Mouse (Mus musculus): ENCODE measurements around the gene Fam20b. TPM values are rescaled to one million over a fixed set of nuclear protein-coding genes. Genes with fewer than 3 reads are reported as not detected.

The Fam20b gene
- total RNA-seq, 2 experiments from 2014 or later: 52.3 to 54.3 TPM

DNA sequence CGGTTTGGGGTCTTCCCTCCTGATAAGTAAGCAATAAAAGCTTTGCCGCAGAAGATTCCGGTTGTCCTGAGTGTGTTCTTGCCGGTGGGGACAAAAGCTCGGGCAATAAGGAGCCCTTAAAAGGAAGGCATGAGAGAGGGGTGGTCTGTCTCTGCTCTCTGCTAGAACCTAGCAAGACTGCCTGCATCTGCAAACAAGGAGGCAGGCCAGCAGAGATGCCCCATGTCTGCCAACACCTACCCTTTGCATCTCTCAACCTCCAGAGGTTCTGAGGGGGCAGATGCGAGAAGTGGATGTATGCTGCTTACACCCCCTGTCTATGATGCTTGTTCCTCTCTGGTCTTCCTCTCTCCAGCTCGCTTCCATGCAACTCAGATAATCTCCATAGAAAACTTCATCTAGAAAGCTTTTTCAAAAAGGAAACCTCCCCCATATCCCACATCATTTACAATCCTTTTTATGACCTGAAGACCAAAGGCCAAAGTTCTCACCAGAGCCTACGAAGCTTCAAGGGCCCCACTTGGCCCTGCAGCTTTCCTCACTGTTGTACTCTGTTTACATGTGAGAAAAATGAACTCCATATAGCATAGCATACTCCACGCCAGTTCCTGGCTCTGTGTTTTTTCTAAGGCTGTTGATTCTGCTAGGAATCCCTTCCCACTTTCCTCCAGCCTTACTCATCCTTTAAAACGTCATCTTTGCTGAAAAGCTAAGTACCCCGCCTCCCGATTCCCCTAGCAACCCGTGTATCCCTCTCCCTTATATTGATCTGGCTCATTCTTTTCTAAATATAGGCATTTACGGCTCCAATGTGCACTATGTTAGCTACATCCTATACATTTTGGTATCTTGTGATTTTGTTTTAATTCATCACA is 8.6 kb upstream of the Fam20b start:
- no peak for DNase-seq

DNA sequence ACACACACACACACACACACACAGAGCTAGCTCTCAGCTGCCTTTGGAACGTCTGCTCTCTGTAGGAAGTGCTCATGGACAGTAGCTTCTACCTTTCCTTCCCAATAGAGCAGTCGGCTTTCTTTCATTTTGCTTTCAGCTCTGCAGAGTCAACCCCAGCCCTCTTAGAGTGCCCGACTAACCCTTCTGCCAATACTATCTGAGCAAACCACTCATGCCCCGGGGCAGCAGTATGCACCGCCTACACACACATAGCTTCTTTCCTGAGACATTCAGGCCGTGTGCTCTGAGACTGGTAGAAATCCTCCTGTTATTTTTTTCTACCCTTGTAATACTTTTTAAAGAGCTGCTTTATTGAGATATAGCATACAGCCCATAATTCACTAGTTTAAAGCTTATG is 3.2 kb upstream of the Fam20b start:
- no peak for DNase-seq

DNA sequence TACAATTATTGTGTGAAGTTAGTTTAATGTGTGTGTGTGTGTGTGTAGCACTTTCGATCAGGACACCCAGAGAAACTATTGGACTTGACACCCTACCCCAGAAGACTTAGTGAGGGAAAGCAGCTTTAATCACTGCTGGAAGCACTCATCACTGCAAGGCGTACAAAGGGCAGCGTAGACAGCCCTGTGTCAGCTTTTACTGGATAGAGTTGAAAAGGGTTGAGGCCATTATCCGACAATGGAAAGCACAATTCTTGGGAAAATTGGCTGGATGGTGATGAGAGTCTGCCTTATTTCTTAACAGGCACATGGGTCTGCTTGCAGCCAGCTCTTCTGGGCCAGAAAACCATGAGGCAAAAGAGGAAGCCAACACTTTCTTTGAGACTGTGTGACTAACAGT is 1.2 kb upstream of the Fam20b start:
- no peak for DNase-seq

DNA sequence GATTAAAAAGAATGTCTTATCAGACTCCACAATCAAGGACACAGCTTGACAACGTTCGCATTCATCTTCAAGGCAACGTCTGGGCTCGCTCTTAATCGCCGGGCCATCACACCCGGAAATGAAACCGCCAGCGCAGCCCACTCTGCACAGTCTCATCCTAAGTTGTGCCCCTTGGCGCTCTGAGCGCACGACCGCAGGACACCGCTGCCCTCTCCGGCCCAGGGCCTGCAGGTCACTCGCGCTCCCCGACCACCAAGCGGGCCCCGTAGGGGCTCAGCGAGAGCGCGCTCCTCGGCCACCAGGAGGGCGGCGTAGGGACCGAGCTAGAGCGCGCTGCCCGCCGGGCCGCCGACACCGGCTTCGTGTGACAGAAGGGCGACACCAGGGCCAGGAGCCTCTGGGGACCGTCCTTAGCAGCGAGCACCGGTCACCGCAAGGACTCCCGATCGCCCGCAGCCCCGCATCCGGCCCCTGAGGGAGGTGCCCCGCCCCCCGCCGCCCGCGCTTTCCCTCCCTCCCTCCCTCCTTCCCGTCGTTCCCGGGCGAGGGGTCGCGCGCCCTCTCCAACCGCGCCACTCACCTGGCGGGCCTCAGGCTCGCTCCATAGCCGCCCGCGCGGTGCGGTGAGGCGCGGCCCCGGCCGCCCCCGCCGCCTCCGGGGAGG is 468 bp downstream of the Fam20b start:
- peak; percentile 62 for DNase-seq

DNA sequence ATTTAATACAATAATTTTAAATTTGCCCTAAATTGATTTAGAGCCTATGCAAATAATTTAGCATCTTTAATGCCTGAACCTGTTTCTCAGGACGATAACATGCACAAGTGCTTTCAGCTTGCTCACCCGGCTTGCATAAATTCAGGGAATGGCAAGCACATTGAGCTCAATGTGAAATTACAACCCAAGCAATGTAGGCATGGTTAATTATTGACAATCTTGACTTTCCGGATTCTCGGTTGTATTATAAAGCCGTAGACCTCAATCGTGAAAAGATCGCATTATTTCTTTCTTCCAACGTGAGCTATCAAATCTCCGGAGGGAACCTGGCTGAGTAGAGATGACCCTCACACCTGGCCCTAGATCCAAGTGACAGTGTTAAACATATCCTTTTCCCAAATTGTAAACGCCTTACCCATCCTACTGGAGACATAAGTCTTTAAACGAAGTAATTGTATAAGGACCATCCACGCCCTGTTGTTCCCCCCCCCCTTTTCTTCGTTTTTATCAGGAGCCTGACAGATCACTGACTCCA is 1.1 kb downstream of the Fam20b start:
- no peak for DNase-seq

DNA sequence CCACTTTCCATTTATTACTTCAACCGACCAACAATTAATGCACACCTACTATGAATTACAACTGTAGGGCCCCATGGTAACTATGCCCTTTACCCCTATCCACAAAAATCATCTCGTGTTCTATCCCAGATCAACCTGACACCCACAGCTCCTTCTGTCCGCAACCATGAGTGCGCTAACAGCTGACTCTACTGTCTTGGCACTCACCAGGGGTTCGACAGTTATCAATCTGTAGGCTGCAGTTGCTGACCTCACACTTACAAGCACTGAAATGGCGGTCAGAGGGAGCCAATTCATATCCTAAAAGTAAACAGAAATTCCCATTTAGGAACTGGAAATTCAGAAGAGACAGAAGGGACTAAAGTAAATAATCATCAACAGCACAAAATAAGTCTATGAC is 2.2 kb downstream of the Fam20b start:
- DNase-seq: no peak

DNA sequence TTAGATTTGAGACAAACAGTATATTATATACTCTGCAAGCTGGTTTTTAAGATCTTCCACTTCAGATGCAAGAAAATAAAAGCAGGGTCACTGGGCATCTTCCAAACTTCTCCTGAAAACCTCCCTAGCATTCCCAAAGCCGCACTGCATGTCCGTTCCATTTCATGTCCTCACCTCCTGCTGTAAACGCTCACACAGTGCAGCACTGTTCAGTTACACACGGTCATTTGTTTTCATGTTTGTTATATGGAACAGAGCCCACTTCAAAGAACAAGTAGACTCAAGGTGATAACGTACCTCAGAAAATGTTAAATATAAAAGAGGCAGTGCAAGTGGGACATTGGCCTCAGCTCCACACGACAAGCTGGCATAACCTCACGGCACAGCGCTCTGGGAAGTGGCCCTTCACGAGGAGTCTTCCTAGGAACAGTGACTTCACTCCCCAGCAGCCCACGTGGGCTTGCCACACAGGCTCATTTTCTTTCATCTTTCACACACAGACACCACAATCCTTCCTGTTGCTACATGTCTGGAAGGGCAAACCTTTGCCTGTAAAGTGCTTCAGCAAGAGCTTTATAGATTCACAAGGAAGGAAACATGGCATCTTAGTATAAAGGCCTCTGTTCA is 8.3 kb downstream of the Fam20b start:
- DNase-seq: no peak

DNA sequence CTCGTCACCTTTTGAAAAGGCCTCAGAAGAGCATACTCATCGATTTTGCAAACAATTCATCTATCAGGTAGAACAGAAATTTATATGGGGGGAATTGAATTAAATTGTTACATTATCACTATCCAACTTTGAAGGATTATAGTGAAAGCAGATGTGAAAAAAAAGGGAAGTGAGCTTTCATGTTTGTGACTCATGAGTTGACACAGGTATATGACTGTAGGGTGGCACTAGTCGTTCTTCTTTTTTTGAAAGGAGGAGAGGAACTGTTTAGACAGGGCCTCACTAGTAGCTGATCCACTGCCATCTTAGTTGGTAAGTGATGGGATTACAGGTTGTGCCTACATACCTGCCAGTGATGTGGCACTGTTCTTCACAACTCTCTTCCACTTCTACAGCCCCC is 10.2 kb downstream of the Fam20b start:
- no peak for DNase-seq

DNA sequence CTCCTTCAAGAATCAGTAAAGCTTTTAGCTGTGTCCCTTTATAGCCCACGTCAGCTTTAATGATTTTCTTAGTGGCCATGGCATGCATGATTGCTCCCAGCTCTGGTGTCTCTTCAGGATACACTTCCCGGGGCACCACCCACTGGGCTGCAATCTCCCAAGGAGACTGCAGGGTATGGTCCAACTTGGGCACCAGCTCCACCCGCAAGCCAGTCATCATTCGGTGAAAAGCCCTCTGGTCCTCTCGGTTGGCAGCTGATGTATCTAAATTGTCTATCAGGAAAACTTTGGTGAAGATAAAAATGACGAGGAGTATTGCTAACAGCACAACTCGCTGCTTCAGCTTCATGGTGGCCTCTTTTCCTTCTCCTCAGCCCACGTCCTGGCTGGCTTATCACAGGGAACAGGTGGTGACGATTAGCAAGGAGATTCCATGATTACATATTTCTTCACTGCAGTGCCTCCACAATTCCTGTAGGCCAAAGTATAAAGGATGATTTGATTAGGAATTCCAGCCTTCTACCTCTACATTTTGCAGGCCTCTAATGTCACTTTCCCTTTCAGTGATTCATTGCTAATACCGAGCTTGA is 13.1 kb downstream of the Fam20b start:
- no peak for DNase-seq

DNA sequence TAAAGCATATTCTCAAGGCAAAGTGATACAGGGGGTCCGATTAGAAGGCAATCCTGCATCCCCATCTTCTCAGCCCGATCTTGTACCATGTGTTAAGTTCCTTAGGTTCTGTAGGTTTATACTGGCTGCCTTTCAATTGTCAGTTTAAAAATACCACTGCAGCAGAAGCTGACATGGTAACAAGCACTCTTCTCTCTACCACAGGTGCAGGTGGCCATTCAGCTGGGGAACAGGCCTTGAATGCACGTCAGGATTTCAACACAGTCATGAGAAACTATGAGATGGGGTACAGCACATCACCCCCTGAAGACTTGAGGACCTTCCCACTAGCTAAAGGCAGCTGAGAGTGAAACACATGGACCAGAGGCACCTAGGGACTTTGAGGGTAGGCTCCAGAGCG is 15.4 kb downstream of the Fam20b start:
- no peak for DNase-seq

DNA sequence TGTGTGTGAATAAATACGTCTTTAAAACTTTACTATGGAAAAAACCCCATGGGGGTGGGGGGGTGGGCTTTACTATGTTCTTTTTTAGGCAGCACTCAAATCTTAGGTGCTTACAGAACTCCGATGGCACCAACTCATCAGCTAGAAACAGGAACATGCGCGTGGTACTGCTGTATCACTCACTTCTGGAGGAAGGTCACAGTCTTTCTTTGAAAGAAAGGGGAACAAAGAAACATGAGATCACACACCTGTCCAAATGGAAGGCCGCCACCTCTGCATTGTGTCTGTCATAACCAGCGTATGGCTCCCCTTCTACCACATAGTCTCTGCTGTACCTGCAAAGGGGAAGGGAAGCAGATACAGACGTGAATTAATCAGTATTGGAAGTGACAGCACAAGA is 16.7 kb downstream of the Fam20b start:
- no peak for DNase-seq

DNA sequence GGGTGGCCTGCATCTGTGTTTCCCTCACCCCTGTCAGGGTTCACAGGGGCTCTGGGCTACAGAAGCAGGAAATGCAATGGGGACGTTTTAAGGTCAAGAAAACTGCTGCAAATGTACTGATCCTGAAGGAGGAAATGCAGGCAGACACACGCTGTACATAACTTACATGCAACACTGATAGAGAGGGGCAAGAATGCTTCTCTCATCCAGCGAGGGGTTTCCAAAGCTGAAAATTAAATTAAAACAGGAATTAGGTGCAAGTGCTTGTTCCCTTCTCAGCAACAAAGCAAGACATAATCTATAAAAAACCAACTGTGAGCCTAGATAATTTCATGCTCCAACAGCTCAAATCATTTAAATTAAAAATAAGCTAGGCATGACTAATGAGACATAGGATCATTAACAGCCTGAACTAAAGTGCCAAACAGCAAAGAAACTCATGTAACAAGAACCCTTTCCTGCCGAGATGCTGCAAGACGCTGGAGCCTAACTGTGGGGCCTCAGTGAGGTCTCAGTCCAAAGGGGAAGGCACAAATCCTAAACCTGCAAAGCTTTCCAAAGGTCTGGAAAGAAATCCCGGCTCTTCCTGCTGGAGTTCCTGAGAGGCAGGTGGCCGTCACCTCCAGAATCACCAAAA is 32.7 kb downstream of the Fam20b start:
- no peak for DNase-seq

DNA sequence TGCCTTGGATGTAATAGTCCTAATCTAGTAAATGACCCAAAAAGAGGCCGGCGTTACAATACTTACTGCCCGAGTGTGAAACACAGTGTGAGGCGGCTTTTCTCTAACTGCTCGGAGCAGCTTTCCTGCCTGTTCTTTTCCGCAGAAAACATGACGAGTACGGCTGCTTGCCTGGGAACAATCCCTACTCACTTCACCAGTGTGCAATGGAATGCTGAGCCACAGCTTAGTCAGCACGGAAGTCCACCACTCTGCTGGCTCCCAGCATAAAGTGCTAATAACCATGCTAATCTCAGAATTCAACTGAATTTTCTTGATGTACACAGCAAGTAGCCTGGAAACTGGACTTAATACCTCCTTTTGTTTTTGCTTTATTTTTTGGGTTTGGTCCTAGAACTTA is 39.3 kb downstream of the Fam20b start:
- no peak for DNase-seq

DNA sequence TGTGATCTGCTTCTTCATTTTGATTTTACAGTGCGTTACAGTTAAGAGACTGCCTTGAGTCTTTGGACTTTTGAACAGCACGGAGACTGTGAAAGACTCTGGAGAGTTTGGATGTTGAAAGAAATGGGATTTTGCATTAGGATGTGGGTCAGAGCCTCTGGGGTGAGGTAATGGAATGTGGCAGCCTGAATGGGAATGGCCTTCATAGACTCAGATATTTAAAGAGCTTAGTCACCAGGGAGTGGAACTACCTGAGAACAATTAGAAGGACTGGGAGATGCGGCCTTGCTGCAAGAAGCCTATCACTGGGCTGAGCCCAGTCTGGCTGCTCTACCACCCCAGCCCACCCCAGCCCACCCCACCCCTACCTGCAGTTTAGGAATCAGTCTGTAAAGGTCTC is 41.7 kb downstream of the Fam20b start:
- no peak for DNase-seq

DNA sequence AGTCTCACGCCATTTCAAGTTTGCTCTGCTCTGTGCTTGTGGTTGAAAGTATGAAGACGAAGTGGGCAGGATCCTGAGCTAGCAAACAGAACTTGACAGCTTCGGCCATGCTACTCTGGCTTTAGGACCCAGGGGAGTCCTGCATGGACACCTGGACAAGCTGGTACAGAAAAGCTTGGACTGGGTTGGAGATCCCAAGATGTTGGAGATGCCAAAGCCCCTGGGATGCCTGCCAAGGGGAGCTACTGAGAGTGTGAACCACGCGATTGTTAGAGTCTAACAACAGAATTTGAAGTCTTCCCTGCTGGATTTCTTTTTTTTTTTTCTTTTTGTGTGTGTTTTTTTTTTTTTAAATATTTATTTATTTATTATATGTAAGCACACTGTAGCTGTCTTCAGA is 42.3 kb downstream of the Fam20b start:
- peak; percentile 39 for DNase-seq

DNA sequence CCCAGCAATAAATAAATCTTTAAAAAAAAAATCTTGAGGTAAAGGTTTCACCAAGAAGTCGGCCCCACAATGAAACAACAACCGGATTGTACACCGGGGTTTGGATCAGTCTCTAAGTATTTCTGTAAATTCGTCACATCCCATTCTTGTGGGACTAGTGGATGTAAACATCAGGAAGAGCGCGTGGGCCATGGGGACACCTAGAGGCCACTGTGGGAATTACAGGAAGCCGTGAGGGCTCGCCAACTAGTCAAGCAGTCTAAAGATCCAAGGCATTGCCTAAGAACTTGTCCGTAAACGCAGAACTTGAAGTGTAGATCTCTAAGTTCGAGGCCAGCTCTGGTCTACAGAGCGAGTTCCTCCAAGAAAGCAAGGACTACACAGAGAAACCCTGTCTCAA is 42.7 kb downstream of the Fam20b start:
- DNase-seq: peak; percentile 77

DNA sequence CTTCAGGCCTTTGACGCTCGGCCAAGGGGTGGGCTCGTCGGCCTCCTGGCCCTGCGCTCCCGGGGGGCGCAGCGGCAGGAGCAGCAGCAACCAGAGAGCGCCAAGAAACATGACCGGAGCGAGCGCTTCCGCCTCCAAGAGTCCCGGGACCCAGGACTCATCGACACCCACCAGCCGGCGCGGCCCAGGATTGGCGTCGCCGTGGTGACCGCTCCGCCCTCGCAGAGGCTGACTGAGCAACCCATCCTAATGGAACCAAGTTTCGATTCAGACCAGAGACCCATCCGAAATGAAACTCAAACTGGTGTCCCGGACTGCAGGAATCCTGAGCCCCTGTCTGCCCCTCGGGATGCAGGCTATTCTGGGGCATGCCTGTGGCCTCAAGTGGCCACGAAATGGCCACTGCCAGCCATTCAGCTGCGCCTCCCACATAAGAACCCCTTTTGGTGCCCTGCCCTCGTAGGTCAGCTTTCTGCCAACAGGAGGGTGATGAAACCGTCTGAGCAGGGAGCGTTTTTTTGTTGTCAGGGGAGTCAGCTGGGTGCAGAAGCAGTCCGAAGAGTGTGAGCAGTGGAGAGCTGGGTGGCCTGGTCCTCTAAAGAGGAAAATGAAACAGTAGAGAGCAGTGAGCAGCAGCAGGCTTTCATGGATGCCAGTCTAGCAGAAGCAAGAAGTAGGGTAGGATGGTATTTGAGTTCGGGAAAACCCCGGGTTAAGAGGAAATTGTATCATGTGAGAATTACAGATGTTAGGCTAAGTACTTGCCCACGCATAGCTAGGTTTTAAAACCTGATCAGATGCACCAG is 44.5 kb downstream of the Fam20b start, which contains the start of gene Tor3a:
Gene Tor3a (minus strand): TSS at position 162 of the 806 bp plus-strand sequence.
- peak; percentile 81 for DNase-seq

DNA sequence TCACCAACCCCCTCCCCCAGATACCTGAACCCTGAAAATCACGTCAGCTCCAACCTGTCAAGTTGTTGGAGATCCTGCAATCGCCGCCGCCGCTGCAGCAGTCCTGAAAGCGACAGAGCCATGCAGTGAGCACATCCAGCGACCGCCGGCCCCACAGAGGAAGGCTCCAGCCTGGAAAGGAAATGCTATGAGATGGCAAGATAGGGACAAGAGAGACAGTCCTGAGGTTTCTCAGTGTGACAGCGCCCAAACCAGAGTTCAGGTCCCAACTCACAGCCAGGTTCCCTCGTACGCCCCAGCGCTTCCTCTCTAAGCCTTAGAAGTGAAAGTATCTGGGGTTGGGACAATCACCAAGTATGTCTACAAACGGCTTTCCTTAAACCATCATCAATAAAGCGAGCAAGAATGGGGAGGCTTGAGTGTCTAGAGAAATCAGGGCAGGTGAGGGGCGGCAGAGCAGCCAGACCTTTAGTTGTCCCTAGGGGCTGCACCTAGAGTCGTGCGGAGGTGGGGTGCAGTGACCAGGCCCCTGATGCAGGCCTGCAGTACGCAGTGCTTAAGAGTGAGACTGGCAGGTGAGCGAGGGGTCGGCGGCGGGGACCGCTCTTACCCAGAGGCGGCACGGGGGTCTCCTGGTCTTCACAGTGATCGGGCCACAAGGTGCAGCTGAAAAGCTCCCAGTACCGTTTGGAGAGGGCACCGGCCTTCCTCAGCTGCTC is 45.3 kb downstream of the Fam20b start:
- peak; percentile 42 for DNase-seq

DNA sequence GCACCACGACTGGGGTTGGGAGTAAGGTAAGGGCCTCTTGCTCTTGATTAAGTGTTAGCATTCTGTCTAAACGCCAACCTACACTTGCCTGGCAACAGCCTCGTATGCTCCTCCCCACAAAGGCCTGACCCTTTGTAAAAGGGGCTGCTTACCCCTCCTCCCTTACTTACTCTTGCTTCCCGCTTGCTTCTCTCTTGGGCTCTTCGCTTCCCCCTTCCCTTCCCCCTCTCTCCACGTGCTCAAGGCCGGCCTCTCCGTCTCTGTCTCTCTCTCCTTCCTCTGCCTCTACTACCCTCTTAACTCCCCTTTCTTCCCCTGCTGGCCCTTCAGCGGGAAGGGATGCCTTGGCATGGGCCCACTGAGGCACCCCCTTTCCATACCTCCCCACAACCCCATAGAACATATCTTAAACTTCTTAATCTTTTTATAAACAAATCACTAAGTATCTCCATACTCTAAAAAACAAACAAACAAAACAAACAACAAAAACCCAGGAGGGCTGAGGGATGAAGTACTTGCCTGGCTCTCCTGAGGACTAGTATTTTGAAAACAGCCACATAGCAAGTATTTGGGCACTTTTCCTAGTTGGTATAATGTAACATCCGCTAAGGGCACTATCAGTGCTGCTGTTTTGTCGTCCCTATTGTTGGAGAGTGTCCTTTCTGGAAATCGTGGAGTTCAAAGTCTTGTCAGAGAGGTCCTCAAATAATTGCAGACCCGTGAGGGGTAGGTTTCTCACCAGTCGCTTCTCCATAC is 46.0 kb downstream of the Fam20b start:
- no peak for DNase-seq

DNA sequence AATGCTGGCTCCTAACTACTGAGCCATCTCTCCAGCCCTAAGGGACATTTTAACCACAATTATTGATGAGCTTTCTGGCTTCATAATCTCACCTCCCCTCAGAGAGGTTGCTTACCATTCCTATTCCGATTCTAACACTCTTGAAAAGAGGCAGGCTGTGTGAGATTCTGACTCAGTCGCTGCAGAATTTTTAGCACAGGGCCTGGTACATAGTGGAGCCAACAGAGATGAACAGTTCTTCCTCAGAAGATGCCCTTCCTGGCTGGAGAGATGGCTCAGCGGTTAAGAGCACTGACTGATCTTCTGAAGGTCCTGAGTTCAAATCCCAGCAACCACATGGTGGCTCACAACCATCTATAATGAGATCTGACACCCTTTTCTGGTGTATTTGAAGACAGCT is 47.0 kb downstream of the Fam20b start:
- no peak for DNase-seq

All from heart, postnatal 4 days (tissue).